Mouse (Mus musculus) myocyte (in vitro differentiated cells): ENCODE data around the gene Chrdl2. TPM values are rescaled to one million over a fixed set of nuclear protein-coding genes. Genes with fewer than 3 reads are reported as not detected.
A peak's percentile ranks its signal among the peaks of the same experiment; 100 is the strongest.
"Not testable (repeated sequence)": the region's sequence is repeated elsewhere in the genome, so short reads cannot be mapped to it uniquely, and the experiment has no call there.

ENCODE experiments used
- H3K27me3 ChIP-seq: one replicate; pipeline ENCODE4 v1.6.1; 2011; ENCODE audit not compliant: control insufficient read depth, insufficient read depth, insufficient read length
- H3K36me3 ChIP-seq: one replicate; pipeline ENCODE4 v1.6.1; 2011; ENCODE audit not compliant: control insufficient read depth, insufficient read depth
- H3K4me2 ChIP-seq: one replicate; pipeline ENCODE4 v1.6.1; 2011; ENCODE audit warnings: low read depth, control low read depth
- H3K4me3 ChIP-seq: one replicate; pipeline ENCODE4 v1.5.1; 2011; ENCODE audit warnings: mild to moderate bottlenecking, control low read depth, moderate library complexity
- H3K79me2 ChIP-seq: one replicate; pipeline ENCODE4 v1.6.1; 2011; ENCODE audit not compliant: control insufficient read depth, insufficient read depth
- H3ac ChIP-seq: one replicate; pipeline ENCODE4 v1.6.1; 2011; ENCODE audit not compliant: control insufficient read depth, insufficient read length
- CEBPB ChIP-seq: IDR thresholded peaks from 2 replicates; pipeline ENCODE4 v1.6.1; 2011; ENCODE audit warnings: mild to moderate bottlenecking, moderate library complexity; ENCODE audit not compliant: poor library complexity, insufficient read depth, severe bottlenecking
- E2F4 ChIP-seq: IDR thresholded peaks from one replicate; pipeline ENCODE4 v1.6.1; 2011; ENCODE audit warnings: mild to moderate bottlenecking, control low read depth, moderate library complexity; ENCODE audit not compliant: insufficient read depth
- MAX ChIP-seq: IDR thresholded peaks from one replicate; pipeline ENCODE4 v1.6.1; 2011; ENCODE audit warnings: low read depth, mild to moderate bottlenecking, control low read depth
- MYOD1 ChIP-seq, 3 experiments: IDR thresholded peaks; one replicate each; pipeline ENCODE4 v1.6.1; 2011; ENCODE audit warnings: control low read depth in 2 of 3, low read depth in 2 of 3, mild to moderate bottlenecking in 2 of 3, moderate library complexity in 1 of 3; ENCODE audit not compliant: insufficient read length in 2 of 3, control insufficient read depth in 1 of 3
- MYOG ChIP-seq, 3 experiments: IDR thresholded peaks; one replicate each; pipeline ENCODE4 v1.6.1; 2011; ENCODE audit warnings: control low read depth in 2 of 3, low read depth in 2 of 3, mild to moderate bottlenecking in 2 of 3; ENCODE audit not compliant: insufficient read length in 2 of 3, control insufficient read depth in 1 of 3, insufficient read depth in 1 of 3
- POLR2A ChIP-seq: IDR thresholded peaks from one replicate; pipeline ENCODE4 v1.6.1; 2011; ENCODE audit warnings: low read depth, mild to moderate bottlenecking, control low read depth, moderate library complexity; ENCODE audit not compliant: insufficient read length
- POLR2AphosphoS2 ChIP-seq: IDR thresholded peaks from one replicate; pipeline ENCODE4 v1.6.1; 2011; ENCODE audit warnings: low read depth, control low read depth; ENCODE audit not compliant: insufficient read length
- REST ChIP-seq: IDR thresholded peaks from one replicate; pipeline ENCODE4 v1.6.1; 2011; ENCODE audit warnings: mild to moderate bottlenecking, control low read depth, moderate library complexity; ENCODE audit not compliant: insufficient read depth, insufficient read length
- SRF ChIP-seq: IDR thresholded peaks from one replicate; pipeline ENCODE4 v1.6.1; 2011; ENCODE audit warnings: low read depth; ENCODE audit not compliant: control insufficient read depth, insufficient read length
- TCF12 ChIP-seq: IDR thresholded peaks from one replicate; pipeline ENCODE4 v1.6.1; 2011; ENCODE audit warnings: mild to moderate bottlenecking, control low read depth; ENCODE audit not compliant: poor library complexity, insufficient read depth, severe bottlenecking
- TCF3 ChIP-seq: IDR thresholded peaks from one replicate; pipeline ENCODE4 v1.6.1; 2011; ENCODE audit warnings: low read depth, control low read depth; ENCODE audit not compliant: insufficient read length
- USF1 ChIP-seq: IDR thresholded peaks from one replicate; pipeline ENCODE4 v1.6.1; 2011; ENCODE audit warnings: low read depth, mild to moderate bottlenecking, control low read depth, moderate library complexity
- polyA plus RNA-seq: library from polyadenylated mRNA; unstranded; fragments of >200 nt; fragmentation: generic; extraction: Trizol; gene quantifications from one replicate; pipeline ENCODE4 v1.2.1, GENCODE M21; 2012; ENCODE audit warnings: missing spikeins

Gene Chrdl2
- polyA plus RNA-seq, 1 experiment = not detected

- H3K79me2 ChIP-seq = no peaks in the 10 kb centered on the region
- peaks cover 13% of the 10 kb centered on the region for H3K27me3 ChIP-seq
- H3K4me2 ChIP-seq = no peak overlapping the region
- H3ac ChIP-seq = no peak overlapping the region
- H3K4me3 ChIP-seq = no peak overlapping the region
- TF ChIP-seq SRF = no peak
- TF ChIP-seq USF1 = no peak
- TF ChIP-seq CEBPB = no peak
- no peak for TF ChIP-seq MAX
- TF ChIP-seq MYOG (IDR thresholded peaks at IDR 0.05; ENCODE audit: control insufficient read depth in 1 of 3, insufficient read depth in 1 of 3, insufficient read length in 2 of 3, low read depth in 2 of 3) = no peak
- no peak for TF ChIP-seq POLR2A
- H3K36me3 ChIP-seq = no peaks in the 10 kb centered on the region
These were observed 37.6 kb downstream of the Chrdl2 start for GRCm38 (mm10) chr7:100043605-100044031.

DNA sequence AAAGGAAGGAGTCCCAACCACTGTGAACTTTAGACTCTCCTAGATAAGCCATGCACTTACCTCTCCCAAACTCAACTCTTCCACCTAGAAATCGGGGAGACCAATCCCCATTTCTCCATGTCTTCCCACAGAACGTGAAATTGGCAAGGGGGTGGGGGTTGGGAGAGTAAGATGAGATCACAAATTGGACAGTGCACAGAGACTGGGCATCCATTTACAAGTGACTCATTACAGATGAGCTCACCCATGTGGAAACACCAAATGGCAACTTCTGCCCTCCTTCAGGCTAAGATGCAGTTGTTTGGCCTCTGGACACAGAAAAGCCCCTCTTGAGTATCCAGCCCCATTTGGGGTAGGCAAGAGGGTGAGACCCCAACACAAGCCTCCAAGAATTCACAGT lies 40.5 kb downstream of the Chrdl2 start:
- H3ac ChIP-seq = no peak overlapping the region
- H3K4me2 ChIP-seq = peak overlapping the region; percentile 24
- no peak for TF ChIP-seq TCF3
- no peak for TF ChIP-seq E2F4
- no peak for TF ChIP-seq MYOG (IDR thresholded peaks at IDR 0.05; ENCODE audit: control insufficient read depth in 1 of 3, insufficient read depth in 1 of 3, insufficient read length in 2 of 3, low read depth in 2 of 3)
- no peak for TF ChIP-seq MAX
- TF ChIP-seq POLR2AphosphoS2 = no peak
- TF ChIP-seq SRF = no peak
- no peak for TF ChIP-seq MYOD1 (IDR thresholded peaks at IDR 0.05; ENCODE audit: control insufficient read depth in 1 of 3, insufficient read length in 2 of 3, low read depth in 2 of 3)
- no peak overlapping the region for H3K4me3 ChIP-seq
- no peaks in the 10 kb centered on the region for H3K79me2 ChIP-seq
- H3K36me3 ChIP-seq = no peaks in the 10 kb centered on the region
- H3K27me3 ChIP-seq = peaks cover 13% of the 10 kb centered on the region

GRCm38 (mm10) chr7:100051904-100052303 lies 45.9 kb downstream of the Chrdl2 start:
- Histone ChIP-seq H3K79me2 (no peaks in the 10 kb centered on the region), H3K4me3 (no peak overlapping the region), H3ac (no peak overlapping the region), H3K27me3 (no peaks in the 10 kb centered on the region), H3K4me2 (no peak overlapping the region), H3K36me3 (no peaks in the 10 kb centered on the region)
- TF ChIP-seq MYOD1 (IDR thresholded peaks at IDR 0.05; ENCODE audit: control insufficient read depth in 1 of 3, insufficient read length in 2 of 3, low read depth in 2 of 3) (no peak), TCF12 (no peak), TCF3 (no peak), MYOG (IDR thresholded peaks at IDR 0.05; ENCODE audit: control insufficient read depth in 1 of 3, insufficient read depth in 1 of 3, insufficient read length in 2 of 3, low read depth in 2 of 3) (no peak), CEBPB (no peak), POLR2AphosphoS2 (no peak), SRF (no peak), POLR2A (no peak), E2F4 (no peak), MAX (no peak)

GRCm38 (mm10) chr7:100052991-100053390 lies 47.0 kb downstream of the Chrdl2 start:
- not testable (repeated sequence) for H3K4me3 ChIP-seq, H3K36me3 ChIP-seq, H3K27me3 ChIP-seq, H3ac ChIP-seq, H3K79me2 ChIP-seq, H3K4me2 ChIP-seq

GRCm38 (mm10) chr7:100073959-100074358 lies 68.0 kb downstream of the Chrdl2 start:
- Histone ChIP-seq H3K27me3 (no peaks in the 10 kb centered on the region), H3K4me2 (peak overlapping the region; percentile 18), H3K4me3 (no peak overlapping the region), H3ac (no peak overlapping the region), H3K36me3 (no peaks in the 10 kb centered on the region), H3K79me2 (no peaks in the 10 kb centered on the region)
- peak; percentile 77 to 91 (median 80) for TF ChIP-seq MYOG (IDR thresholded peaks at IDR 0.05; ENCODE audit: control insufficient read depth in 1 of 3, insufficient read depth in 1 of 3, insufficient read length in 2 of 3, low read depth in 2 of 3)
- no peak for TF ChIP-seq E2F4
- no peak for TF ChIP-seq REST
- peak; percentile 20 to 91 (median 89) for TF ChIP-seq MYOD1 (IDR thresholded peaks at IDR 0.05; ENCODE audit: control insufficient read depth in 1 of 3, insufficient read length in 2 of 3, low read depth in 2 of 3)
- TF ChIP-seq TCF12 = peak; percentile 63
- no peak for TF ChIP-seq CEBPB
- TF ChIP-seq POLR2AphosphoS2 = no peak
- no peak for TF ChIP-seq POLR2A
- TF ChIP-seq TCF3 = peak; percentile 75
- TF ChIP-seq USF1 = no peak
- no peak for TF ChIP-seq MAX
- no peak for TF ChIP-seq SRF
